Mouse (Mus musculus) hindbrain, embryonic 16.5 days (tissue): ENCODE measurements around the gene Shisa2. TPM values are rescaled to one million over a fixed set of nuclear protein-coding genes. Genes with fewer than 3 reads are reported as not detected.

Experiments used
- ATAC-seq: fragments of 200-750 bp; cut with Nextera tagmentation; 2 replicates; pipeline ENCODE4 v1.8.0; 2017; ENCODE audit warnings: moderate TSS enrichment, moderate library complexity
- H3K27ac ChIP-seq: fragments of 300-500 bp; sonication (generic); 2 replicates; pipeline ENCODE4 v1.5.1; 2014; ENCODE audit warnings: low read depth, mild to moderate bottlenecking, control low read depth, low read length, moderate library complexity
- H3K27me3 ChIP-seq: fragments of 300-500 bp; sonication (generic); replicated peaks from 2 replicates; pipeline ENCODE4 v1.6.1; 2014; ENCODE audit warnings: low read length; ENCODE audit not compliant: control insufficient read depth, insufficient read depth
- H3K36me3 ChIP-seq: fragments of 300-500 bp; sonication (generic); 2 replicates; pipeline ENCODE4 v1.6.1; 2014; ENCODE audit warnings: mild to moderate bottlenecking, low read length, moderate library complexity, mixed read lengths; ENCODE audit not compliant: control insufficient read depth, insufficient read depth
- H3K4me1 ChIP-seq: fragments of 300-500 bp; sonication (generic); 2 replicates; pipeline ENCODE4 v1.6.1; 2014; ENCODE audit warnings: low read depth, low read length; ENCODE audit not compliant: control insufficient read depth, insufficient read depth
- H3K4me2 ChIP-seq: fragments of 300-500 bp; sonication (generic); 2 replicates; pipeline ENCODE4 v1.6.1; 2014; ENCODE audit warnings: mild to moderate bottlenecking, low read length, control low read depth, moderate library complexity
- H3K4me3 ChIP-seq: fragments of 300-500 bp; sonication (generic); 2 replicates; pipeline ENCODE4 v1.5.1; 2014; ENCODE audit warnings: mild to moderate bottlenecking, low read length, control low read depth, moderate library complexity
- H3K9ac ChIP-seq: fragments of 300-500 bp; sonication (generic); 2 replicates; pipeline ENCODE4 v1.6.1; 2014; ENCODE audit warnings: low read depth, mild to moderate bottlenecking, control low read depth, low read length, moderate library complexity
- H3K9me3 ChIP-seq: fragments of 300-500 bp; sonication (generic); 2 replicates; pipeline ENCODE4 v1.6.1; 2014; ENCODE audit warnings: mild to moderate bottlenecking, low read length, moderate library complexity; ENCODE audit not compliant: control insufficient read depth
- WGBS: fragments of 180-500 bp; shearing (Covaris S2); extraction: QIAGEN DNeasy Blood & Tissue Kit; methylation state at CpG from one replicate; pipeline ENCODE4 v1.1.7; 2014; 5-methylcytosine and 5-hydroxymethylcytosine counted together
- polyA plus RNA-seq: library from polyadenylated mRNA; unstranded; fragments of >200 nt; fragmentation: Nextera tagmentation; extraction: Ambion mirVana; gene quantifications from 2 replicates; pipeline ENCODE4 v1.2.1, GENCODE M21; 2015

The Shisa2 gene
- polyA plus RNA-seq, 1 experiment from 2014 or later, result 3.0 TPM

DNA sequence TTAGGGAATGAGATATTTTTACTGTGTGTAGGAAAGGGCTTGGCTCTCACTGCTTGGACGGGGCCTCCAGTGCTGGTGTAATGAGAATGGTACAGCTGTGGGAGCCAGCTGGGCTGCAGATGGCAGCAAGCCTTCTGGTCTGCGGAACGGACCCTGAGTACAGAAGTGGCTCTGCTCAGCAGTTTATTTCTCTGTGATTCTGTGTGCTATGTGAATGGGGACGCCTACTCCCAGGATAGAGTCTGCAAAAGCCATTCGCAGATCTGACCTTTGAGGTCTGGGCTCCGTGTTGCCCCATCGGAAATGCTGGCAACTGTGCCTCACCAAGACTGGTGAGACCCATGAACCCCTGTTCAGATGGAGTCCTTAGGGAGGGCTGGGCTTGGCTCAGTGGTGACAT is 2.7 kb downstream of the Shisa2 start:
- Histone ChIP-seq H3K27ac (no peak overlapping the region), H3K4me2 (peak overlapping the region; percentile 85), H3K4me1 (peaks cover 21% of the 10 kb centered on the region), H3K36me3 (peaks cover 4% of the 10 kb centered on the region), H3K4me3 (peak overlapping the region; percentile 68), H3K27me3 (peaks cover 6% of the 10 kb centered on the region; the same call in 1 of the 2 replicates), H3K9me3 (no peaks in the 10 kb centered on the region), H3K9ac (0 out of 2 replicates have a peak overlapping the region, but pooled peaks have one; percentile 16)
- ATAC-seq, result peak; percentile 41
- 32% methylated on average over 7 of the region's 7 CpGs for WGBS

DNA sequence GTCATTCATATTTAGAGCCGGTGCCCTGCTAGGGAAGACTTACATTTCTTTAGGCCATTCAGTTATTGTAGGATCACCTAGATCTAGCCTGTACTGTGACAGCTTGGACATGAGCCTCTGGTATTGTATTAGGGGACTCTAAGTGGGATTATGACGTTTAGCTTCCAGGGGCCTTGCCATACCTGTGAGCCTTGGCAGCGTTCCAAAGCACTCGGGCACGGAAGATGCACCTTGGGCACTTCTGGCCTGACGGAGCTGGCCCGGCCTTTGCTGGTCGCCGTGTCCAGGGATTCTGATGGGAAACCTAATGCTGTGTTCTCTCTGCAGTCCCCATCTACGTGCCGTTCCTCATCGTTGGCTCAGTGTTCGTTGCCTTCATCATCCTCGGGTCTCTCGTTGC is 4.2 kb downstream of the Shisa2 start:
- Histone ChIP-seq H3K27ac (no peak overlapping the region), H3K4me3 (no peak overlapping the region), H3K36me3 (peaks cover 4% of the 10 kb centered on the region), H3K4me2 (no peak overlapping the region), H3K9ac (no peak overlapping the region), H3K4me1 (peaks cover 21% of the 10 kb centered on the region), H3K27me3 (no peaks in the 10 kb centered on the region), H3K9me3 (no peaks in the 10 kb centered on the region)
- ATAC-seq, result no peak
- 88% methylated on average over 15 of the region's 15 CpGs for WGBS

DNA sequence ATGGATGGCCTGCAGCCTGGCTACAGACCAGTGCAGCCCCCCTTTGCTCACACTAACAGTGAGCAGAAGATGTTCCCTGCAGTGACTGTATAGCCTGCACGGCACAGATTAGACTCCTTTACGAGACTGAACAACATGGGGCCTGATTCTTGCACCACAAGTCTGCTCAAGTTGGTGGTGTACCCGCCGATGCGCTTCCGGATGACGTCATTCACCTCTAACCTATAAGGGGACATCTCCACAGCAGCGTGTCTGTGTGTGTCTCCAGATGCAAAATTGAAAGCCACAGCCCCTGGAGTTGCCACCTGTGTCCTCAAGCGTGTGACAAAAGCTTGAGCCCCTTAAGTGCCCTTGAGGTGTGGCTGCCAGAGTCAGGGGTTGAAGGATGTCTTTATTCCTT is 5.0 kb downstream of the Shisa2 start:
- H3K9me3 ChIP-seq, result no peaks in the 10 kb centered on the region
- no peak overlapping the region for H3K27ac ChIP-seq
- H3K9ac ChIP-seq, result no peak overlapping the region
- H3K4me1 ChIP-seq, result peaks cover 21% of the 10 kb centered on the region
- no peak for ATAC-seq
- 83% methylated on average over 9 of the region's 9 CpGs for WGBS
- H3K27me3 ChIP-seq, result no peaks in the 10 kb centered on the region
- peaks cover 4% of the 10 kb centered on the region for H3K36me3 ChIP-seq
- no peak overlapping the region for H3K4me3 ChIP-seq
- no peak overlapping the region for H3K4me2 ChIP-seq

DNA sequence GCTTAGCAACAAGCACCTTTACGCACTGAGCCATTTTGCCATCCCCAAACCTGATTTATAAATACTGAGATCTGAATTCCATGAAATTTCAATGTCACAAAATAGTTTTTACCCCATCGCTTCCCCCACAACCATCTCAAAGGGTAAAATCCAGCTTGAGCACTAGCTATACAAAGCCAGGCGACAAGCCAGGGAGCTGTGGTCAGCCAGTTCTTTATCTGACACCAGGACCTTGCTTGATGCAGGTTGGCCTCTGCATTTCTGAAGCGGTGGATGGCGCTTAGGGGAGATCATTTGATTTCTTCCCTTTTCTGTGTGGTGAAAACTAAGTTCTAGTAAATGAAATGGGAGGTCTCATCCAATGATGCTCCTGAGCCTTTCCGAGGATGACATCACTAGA is 7.0 kb downstream of the Shisa2 start:
- 93% methylated on average over 6 of the region's 6 CpGs for WGBS

DNA sequence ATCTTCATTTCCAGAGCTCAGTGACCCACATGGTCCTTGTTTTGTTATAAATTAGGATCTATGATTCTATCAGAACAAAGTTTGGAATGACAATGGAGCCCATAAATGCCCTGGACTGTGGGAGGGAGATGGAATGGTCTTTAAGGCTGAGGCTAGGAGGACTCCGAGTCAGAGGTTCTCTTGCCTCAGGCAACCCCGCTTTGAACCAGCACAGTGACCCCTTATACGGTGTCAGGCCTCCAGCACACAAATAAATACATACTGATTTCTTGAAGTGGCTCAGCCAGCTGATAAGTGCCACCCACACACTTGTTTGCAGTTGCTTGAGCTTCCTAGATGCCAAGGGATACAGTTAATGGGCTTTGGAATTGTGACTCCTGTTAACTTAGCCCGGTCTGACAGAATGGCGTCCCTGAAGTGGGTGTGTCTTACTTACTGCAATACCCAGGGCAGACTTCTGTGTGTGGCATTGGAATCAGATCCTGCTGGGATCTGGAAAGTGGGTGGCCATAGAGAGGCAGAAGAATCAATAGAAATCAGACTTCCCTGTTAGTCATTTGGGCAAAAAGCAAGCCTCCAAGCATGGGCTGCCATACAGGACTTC is 8.3 kb downstream of the Shisa2 start:
- H3K4me2 ChIP-seq, result no peak overlapping the region
- H3K36me3 ChIP-seq, result peaks cover 4% of the 10 kb centered on the region
- H3K27ac ChIP-seq, result no peak overlapping the region
- WGBS, result 83% methylated on average over 5 of the region's 5 CpGs
- H3K4me3 ChIP-seq, result no peak overlapping the region
- no peaks in the 10 kb centered on the region for H3K27me3 ChIP-seq
- no peak for ATAC-seq
- H3K9me3 ChIP-seq, result no peaks in the 10 kb centered on the region
- no peaks in the 10 kb centered on the region for H3K4me1 ChIP-seq
- no peak overlapping the region for H3K9ac ChIP-seq

More for the DNA sequence above, 7.0 kb downstream of the Shisa2 start:
- Histone ChIP-seq H3K36me3 (peaks cover 4% of the 10 kb centered on the region), H3K9me3 (no peaks in the 10 kb centered on the region), H3K27ac (no peak overlapping the region), H3K4me1 (peaks cover 9% of the 10 kb centered on the region), H3K4me2 (no peak overlapping the region), H3K4me3 (no peak overlapping the region), H3K27me3 (no peaks in the 10 kb centered on the region), H3K9ac (no peak overlapping the region)
- ATAC-seq, result no peak

DNA sequence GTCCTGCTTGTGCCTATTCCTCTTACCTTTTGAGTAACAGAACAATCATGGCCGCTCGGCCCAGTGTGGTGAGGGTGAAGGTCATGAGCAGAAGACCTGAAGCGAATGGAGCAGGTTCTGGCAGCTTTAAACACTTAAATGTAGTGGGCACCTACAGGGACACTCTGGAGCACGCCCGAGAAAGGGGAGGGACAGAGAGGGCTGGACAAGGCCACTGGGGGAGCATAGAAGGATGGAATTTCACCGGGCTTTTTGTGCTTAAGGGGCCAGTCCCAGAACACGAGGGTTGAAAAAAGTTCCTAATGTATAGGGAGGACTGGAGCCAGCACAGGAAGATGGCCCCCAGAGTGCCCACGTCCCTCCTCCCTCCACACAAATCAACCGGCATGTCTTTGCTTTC is 8.9 kb downstream of the Shisa2 start:
- Histone ChIP-seq H3K9me3 (no peaks in the 10 kb centered on the region), H3K36me3 (peaks cover 4% of the 10 kb centered on the region), H3K9ac (no peak overlapping the region), H3K4me3 (no peak overlapping the region), H3K27ac (no peak overlapping the region), H3K4me1 (no peaks in the 10 kb centered on the region), H3K4me2 (no peak overlapping the region), H3K27me3 (no peaks in the 10 kb centered on the region)
- no peak for ATAC-seq
- WGBS, result 77% methylated on average over 9 of the region's 9 CpGs

DNA sequence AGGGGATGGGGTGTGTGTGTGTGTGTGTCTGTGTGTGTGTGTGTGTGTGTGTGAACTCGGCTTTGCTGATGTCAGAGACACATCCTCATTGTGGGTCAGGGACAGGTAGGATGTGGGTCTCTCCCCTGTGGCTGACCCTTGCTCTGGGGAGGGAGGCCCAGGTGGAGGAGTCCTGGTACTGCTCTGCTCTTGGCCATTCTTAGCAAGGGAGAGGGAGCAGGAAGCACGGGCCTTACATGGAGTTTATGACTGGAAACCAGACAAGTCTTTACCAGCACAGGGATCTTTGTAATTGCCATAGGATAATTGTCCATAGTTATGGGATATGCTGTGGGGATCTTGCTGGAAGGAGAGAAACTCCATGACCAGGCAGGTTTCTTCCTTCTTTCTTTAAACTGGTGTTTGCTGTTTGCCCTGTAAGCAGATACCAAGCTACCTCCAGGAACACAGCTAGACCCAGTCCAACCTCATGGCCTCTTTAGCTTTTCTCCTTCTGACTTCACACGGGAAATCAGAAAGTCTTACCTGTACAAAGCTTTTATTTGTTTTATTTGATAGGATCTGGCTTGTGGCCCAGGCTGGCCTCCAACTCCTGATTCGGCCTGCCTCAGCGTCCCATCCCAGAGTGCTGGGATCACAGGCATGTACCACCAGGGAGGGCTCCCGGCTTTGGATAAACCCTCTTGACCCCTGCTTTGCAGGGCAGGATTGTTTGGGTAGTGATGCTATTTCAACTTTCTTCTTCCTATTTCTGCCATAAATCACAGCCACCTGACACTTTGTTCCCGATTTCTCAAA is 14.0 kb downstream of the Shisa2 start:
- H3K4me1 ChIP-seq, result no peaks in the 10 kb centered on the region

DNA sequence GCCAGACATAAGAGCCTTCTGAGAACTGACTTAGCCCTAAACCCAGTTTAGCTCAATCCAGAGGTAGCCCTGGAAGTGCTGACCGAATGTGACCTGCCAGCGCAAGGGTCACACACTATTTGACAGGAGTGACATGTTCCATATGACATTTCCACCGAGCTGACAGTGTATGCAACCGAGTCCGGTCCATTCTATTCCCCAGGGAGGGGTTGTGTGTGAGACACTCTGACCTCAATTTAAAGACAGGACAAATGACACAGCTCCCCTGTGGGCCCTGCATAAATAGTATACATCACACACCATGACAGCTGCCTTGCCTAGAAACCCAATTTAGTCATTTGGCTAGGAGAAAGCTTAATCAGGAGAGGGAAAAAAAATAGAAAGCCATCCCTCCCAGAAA is 16.7 kb downstream of the Shisa2 start:
- Histone ChIP-seq H3K36me3 (0 out of 2 replicates have a peak, but pooled peaks cover 3% of the 10 kb centered on the region), H3K9ac (no peak overlapping the region), H3K4me3 (no peak overlapping the region), H3K4me2 (no peak overlapping the region), H3K9me3 (no peaks in the 10 kb centered on the region), H3K4me1 (no peaks in the 10 kb centered on the region), H3K27me3 (no peaks in the 10 kb centered on the region), H3K27ac (no peak overlapping the region)
- 45% methylated on average over 5 of the region's 5 CpGs for WGBS
- ATAC-seq, result 0 out of 2 replicates have a peak, but pooled peaks have one; percentile 53

More for the DNA sequence above, 14.0 kb downstream of the Shisa2 start:
- H3K9ac ChIP-seq, result no peak overlapping the region
- H3K9me3 ChIP-seq, result no peaks in the 10 kb centered on the region
- H3K36me3 ChIP-seq, result no peaks in the 10 kb centered on the region
- no peak for ATAC-seq
- H3K4me2 ChIP-seq, result no peak overlapping the region
- no peak overlapping the region for H3K27ac ChIP-seq
- no peak overlapping the region for H3K4me3 ChIP-seq
- 66% methylated on average over 7 of the region's 7 CpGs for WGBS
- H3K27me3 ChIP-seq, result no peaks in the 10 kb centered on the region

DNA sequence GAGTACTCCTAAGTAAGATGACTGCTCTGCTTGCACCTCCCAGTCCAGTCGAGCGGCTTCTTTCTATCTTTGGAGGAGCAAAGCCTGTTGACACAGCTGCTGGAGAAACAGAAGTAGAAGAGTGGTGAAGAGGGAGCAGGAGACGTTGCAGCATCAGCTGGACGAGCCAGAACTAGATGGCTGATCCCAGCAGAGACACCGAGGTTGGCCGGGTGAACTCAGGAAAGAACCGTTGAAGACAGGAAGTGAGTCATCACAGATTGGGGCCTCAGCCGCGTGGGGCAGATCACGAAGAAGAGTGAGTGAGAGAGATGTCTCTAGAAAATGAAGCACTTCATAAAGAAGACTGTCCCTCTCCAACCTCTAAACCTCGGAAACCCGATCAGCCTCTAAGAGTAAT is 18.5 kb downstream of the Shisa2 start:
- no peak for ATAC-seq
- Histone ChIP-seq H3K9ac (no peak overlapping the region), H3K4me1 (no peaks in the 10 kb centered on the region), H3K27ac (no peak overlapping the region), H3K4me2 (no peak overlapping the region), H3K4me3 (no peak overlapping the region), H3K27me3 (no peaks in the 10 kb centered on the region), H3K9me3 (no peaks in the 10 kb centered on the region), H3K36me3 (0 out of 2 replicates have a peak, but pooled peaks cover 3% of the 10 kb centered on the region)
- WGBS, result 81% methylated on average over 12 of the region's 12 CpGs
